Mouse (Mus musculus) bone marrow macrophage, adult 2 months (primary cell): ENCODE data around the gene Haghl. TPM values are rescaled to one million over a fixed set of nuclear protein-coding genes. Genes with fewer than 3 reads are reported as not detected.
A peak's percentile ranks its signal among the peaks of the same experiment; 100 is the strongest.
"Not testable (repeated sequence)": the region's sequence is repeated elsewhere in the genome, so short reads cannot be mapped to it uniquely, and the experiment has no call there.

Experiments used
- H3K27ac ChIP-seq: 2 replicates; pipeline ENCODE4 v1.5.1; 2012; ENCODE audit warnings: low read depth, low read length; ENCODE audit not compliant: insufficient read depth
- H3K4me1 ChIP-seq: 2 replicates; pipeline ENCODE4 v1.6.1; 2012; ENCODE audit warnings: low read length; ENCODE audit not compliant: control insufficient read depth, insufficient read depth
- H3K4me3 ChIP-seq: 2 replicates; pipeline ENCODE4 v1.5.1; 2012; ENCODE audit warnings: mild to moderate bottlenecking, low read length, moderate library complexity; ENCODE audit not compliant: insufficient read depth
- CTCF ChIP-seq: IDR thresholded peaks from 2 replicates; pipeline ENCODE4 v1.5.1; 2012; ENCODE audit warnings: low read depth, mild to moderate bottlenecking, low read length, moderate library complexity
- POLR2A ChIP-seq: IDR thresholded peaks from 2 replicates; pipeline ENCODE4 v1.6.1; 2012; ENCODE audit warnings: mild to moderate bottlenecking, low read depth, low read length, borderline replicate concordance
- polyA plus RNA-seq: library from polyadenylated mRNA; stranded (reverse); fragments of >200 nt; gene quantifications from 2 replicates; pipeline ENCODE4 v1.2.4, GENCODE M21; 2012; ENCODE audit not compliant: missing spikeins, insufficient read depth, insufficient read length

Haghl gene
- polyA plus RNA-seq, 1 experiment: 31.0 TPM

DNA sequence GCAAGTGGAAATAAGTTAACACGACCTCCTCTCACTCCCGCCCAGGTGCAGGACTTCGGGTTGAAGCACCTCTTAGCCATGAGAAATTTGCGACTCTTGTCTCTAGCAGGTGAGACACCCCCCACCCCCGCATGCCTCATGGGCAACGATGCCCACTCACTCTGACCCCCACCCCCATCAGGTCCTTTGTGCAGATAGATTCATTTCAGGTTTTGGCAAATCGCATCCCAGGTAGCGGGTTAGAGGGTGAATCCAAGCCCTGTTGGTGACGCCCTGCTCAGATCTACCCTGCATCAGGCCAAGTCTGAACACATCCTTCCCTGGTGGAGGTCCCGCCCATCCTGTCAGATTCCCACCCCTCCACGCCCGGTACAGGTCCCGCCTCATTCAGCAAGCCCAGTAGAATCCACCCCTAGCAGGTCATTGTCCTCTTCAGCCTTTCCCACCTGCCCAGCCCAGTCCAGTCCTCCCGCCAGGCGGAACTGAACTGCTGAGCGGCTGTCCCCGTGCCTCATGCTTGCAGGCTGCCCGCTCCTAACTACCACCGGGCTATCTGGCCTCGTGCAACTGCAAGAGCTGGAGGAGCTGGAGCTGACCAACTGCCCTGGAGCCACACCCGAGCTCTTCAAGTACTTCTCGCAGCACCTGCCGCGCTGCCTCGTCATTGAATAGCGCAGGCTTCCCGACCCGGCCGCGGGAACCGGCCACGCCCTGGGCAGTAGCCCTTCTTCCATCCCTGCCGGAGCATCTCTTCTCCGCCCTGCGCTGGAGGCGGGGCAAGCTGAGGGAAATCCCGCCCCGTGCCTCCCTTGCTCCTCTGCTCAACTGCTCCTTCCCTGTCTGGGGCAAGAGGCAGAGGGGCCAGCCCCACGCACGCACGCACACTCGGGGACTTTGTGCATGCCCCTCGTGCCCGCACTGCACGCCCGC lies 33.6 kb upstream of the Haghl start:
- no peak overlapping the region for H3K27ac ChIP-seq
- H3K4me1 ChIP-seq: peaks cover 6% of the 10 kb centered on the region
- peak overlapping the region; percentile 12 for H3K4me3 ChIP-seq
- TF ChIP-seq CTCF: no peak
- TF ChIP-seq POLR2A: no peak

DNA sequence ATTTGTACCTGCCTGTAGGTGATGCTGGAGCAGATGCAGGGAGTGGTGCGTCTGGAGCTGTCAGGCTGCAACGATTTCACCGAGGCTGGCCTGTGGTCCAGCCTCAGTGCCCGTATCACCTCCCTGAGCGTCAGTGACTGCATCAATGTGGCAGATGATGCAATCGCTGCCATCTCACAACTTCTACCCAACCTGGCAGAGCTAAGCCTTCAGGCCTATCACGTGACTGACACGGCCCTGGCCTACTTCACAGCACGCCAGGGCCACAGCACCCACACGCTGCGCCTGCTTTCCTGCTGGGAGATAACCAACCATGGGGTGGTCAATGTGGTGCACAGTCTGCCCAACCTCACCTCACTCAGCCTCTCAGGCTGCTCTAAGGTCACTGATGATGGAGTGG lies 32.2 kb upstream of the Haghl start:
- no peak overlapping the region for H3K27ac ChIP-seq
- TF ChIP-seq POLR2A (no peak), CTCF (no peak)
- H3K4me1 ChIP-seq: 0 out of 2 replicates have a peak, but pooled peaks cover 2% of the 10 kb centered on the region
- H3K4me3 ChIP-seq: no peak overlapping the region

DNA sequence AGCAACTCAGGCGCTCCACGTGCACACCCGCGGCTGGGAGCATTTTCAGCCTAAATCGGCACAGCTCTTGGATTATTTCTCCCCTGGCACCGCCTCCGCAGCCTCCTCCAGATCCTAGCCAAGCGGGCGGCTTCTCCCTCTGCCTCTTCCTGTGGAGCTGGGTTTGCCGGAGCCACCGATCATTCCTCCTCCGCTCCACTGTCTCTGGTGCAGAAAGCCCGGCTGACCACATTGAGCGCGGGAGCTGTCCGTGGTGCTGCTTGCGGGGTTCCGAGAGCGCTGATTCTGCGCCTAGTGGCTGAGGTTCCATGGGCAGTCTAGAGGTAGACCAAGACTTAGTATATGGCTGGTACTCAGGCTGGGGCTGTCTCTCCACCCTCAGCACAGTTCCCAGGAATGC lies 28.0 kb upstream of the Haghl start:
- H3K4me1 ChIP-seq: no peaks in the 10 kb centered on the region
- H3K4me3 ChIP-seq: no peak overlapping the region
- H3K27ac ChIP-seq: no peak overlapping the region
- TF ChIP-seq POLR2A (no peak), CTCF (peak; percentile 11; the same call in 1 of the 2 replicates)

DNA sequence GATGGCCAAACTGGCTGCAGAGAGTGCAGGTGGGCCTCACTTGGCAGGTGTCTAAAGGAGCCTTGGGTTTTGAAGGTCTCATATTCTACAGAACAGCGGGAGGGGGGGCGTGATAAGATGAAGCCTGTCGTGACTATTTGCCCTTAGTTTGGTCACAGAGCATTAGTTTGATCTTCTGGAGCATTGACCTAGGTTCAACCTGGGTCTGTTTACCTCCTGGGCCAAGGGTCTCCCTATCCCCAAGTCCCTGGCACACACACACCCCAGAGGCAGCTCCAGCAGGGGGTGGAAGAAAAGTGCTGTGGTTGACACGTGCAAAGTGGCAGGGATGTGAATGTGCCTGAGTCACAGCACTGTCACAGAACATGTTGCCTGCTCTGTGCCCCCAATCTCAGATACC lies 25.4 kb upstream of the Haghl start:
- no peak overlapping the region for H3K27ac ChIP-seq
- no peak for TF ChIP-seq POLR2A
- TF ChIP-seq CTCF: no peak
- no peaks in the 10 kb centered on the region for H3K4me1 ChIP-seq
- no peak overlapping the region for H3K4me3 ChIP-seq

DNA sequence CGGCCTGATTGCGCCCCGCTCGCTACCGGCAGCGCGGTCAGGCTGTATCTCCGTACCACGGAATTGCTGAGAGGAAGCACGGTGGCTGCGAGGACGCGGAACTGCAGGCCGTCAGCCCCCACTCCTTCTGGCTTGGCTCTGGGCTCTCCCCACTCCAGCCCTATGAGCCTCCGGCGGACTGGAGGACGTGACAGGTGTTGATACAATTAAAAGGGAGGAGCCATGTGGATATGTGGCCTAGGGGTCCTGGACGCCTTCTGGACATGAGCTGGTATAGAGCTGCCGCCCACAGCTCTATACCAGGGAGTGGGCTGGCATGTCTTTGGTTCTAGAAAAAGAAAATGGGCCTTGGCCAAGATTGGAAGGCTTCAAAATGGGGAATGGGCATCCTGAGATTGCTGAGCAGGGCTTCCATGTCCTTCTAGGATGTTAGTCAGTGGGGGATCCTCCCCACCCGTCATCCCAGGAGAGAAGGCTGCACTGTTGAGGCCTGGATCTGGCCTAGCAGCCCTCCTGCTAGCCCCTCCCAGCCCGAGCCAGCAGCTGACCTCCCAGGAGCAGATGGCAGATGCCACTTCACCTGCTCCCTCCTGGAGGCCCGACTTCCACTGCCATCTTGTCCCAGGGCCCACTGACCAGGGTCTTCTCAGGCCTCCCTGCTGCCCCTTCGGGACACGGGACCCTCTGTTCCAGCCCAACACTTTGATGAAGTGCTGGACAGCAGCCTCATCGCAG lies 24.3 kb upstream of the Haghl start:
- peak overlapping the region; percentile 52 for H3K4me3 ChIP-seq
- H3K27ac ChIP-seq: no peak overlapping the region
- TF ChIP-seq CTCF (no peak), POLR2A (no peak)
- no peaks in the 10 kb centered on the region for H3K4me1 ChIP-seq

DNA sequence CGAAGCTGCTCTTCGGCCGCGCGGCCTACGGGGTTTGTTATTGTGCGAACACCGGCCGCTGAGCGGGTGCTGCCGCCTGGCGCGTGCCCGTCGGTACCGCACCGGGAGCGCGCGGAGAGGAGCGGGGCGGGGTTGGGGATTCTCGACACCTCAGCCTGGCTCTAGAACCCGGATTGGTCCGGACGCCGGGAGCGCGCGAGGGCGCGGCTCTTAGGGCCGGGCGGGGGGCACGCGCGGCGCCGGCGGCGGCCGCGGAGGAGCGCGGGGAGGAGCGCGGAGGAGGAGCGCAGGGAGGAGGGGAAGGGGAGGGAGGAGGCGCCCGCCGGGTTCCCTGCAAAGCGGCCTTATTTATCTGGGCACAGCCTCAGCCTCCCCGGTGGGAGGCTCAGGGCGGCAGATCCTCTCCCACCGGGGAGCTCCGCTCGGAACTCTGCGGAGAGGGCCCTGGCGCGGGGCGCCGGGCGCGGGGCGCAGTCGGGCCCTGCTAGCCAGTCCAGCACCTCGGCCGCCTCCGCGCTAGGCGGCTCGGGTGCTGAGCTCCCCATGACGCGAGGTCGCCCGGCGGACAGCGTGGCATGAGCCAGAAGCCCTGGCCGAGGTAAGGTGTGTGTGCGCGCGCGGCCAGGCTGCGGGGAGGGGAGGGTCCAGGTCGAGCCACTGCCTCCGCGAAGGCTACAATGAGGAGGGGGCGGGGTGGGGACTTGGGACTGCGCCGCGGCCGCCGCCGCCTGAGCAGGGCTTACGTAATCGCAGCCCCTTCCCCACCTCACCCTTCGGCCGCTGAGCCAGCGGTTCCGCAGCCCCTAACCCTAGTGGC lies 23.5 kb upstream of the Haghl start, which contains the start of gene Fbxl16:
Gene Fbxl16, plus strand, starts transcription at position 297 of the 817 bp plus-strand sequence.
- Histone ChIP-seq H3K4me1 (no peaks in the 10 kb centered on the region), H3K27ac (no peak within 1 kb of the TSS), H3K4me3 (peak within 1 kb of the TSS; percentile 52)
- TF ChIP-seq POLR2A (no peak), CTCF (no peak)

DNA sequence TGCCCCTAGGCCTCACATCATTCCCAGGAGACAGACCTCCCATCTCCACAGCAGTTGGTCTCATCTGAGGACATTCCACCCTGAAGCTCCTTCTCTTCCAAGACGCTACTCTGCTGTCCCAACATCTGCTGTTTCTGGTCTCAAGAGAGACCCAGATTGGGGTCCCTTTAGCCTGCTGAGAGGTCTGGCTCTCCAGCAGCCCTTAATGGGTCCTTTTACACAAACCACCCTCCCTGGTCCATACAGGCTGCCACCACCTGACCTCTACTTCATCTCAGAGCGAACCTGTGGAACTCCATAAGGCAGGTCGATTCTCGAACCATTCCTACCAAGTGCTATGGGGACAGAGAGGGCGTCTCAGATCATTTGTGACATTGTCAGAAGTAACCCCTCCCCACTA lies 22.6 kb upstream of the Haghl start:
- TF ChIP-seq CTCF (no peak), POLR2A (no peak)
- Histone ChIP-seq H3K4me3 (no peak overlapping the region), H3K27ac (no peak overlapping the region), H3K4me1 (no peaks in the 10 kb centered on the region)

DNA sequence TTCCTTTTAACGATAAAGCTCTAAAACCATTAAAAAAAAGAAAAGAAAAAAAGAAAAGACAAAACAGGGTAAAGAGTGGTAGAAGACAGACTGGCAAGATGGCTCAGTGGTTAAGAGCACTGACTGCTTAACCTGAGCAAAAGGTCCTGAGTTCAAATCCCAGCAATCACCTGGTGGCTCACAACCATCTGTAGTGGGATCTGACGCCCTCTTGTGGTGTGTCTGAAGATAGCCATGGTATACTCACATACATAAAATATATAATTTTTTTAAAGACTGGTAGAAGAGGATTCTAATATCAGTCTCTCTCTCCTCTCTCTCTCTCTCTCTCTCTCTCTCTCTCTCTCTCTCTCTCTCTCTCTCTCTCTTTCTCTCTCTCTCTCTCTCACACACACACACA lies 22.0 kb upstream of the Haghl start:
- H3K4me3 ChIP-seq, H3K4me1 ChIP-seq, H3K27ac ChIP-seq: not testable (repeated sequence)

DNA sequence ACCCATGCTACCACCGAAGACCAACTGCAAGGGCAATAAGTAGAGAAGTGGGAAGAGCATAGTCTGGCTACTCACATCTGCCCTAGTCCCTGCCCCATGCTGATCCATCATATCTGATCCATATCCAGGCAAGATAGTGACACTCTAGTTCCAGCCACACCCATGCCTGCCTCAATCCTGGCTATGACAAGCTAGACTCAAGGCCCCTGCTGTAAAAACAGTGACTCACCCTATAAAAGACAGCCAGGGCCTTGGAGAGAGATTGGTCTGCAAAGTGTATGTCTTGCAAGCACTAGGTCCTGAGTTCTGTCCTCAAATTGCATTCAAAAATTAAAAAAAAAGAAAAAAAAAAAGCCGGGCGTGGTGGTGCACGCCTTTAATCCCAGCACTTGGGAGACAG lies 21.0 kb upstream of the Haghl start:
- Histone ChIP-seq H3K4me1 (no peaks in the 10 kb centered on the region), H3K4me3 (no peak overlapping the region), H3K27ac (no peak overlapping the region)
- TF ChIP-seq POLR2A (no peak), CTCF (no peak)
